Mouse (Mus musculus): ENCODE data around the gene Cblc.

Gene Cblc

GRCm38 (mm10) chr7:19796697-19797588, at the start of gene Cblc:
Cblc (minus strand) TSS chr7:19796809.
- DNase-seq: peak; percentile 93

GRCm38 (mm10) chr7:19844521-19845171, 48.0 kb upstream of the Cblc start:
- no peak for DNase-seq

GRCm38 (mm10) chr7:19843561-19843960, 47.0 kb upstream of the Cblc start:
- DNase-seq: peak; percentile 77

GRCm38 (mm10) chr7:19842885-19843504, 46.4 kb upstream of the Cblc start:
- DNase-seq: peak; percentile 89

GRCm38 (mm10) chr7:19841686-19842413, 45.2 kb upstream of the Cblc start:
- peak; percentile 64 for DNase-seq

- no peak for DNase-seq
Observed at GRCm38 (mm10) chr7:19840936-19841335, 44.3 kb upstream of the Cblc start.

GRCm38 (mm10) chr7:19840371-19840770, 43.8 kb upstream of the Cblc start:
- no peak for DNase-seq

GRCm38 (mm10) chr7:19836843-19837242, 40.2 kb upstream of the Cblc start:
- no peak for DNase-seq

- no peak for DNase-seq
Observed at GRCm38 (mm10) chr7:19834055-19834454, 37.4 kb upstream of the Cblc start.

GRCm38 (mm10) chr7:19831837-19832236, 35.2 kb upstream of the Cblc start:
- DNase-seq: no peak

GRCm38 (mm10) chr7:19830682-19831156, 34.1 kb upstream of the Cblc start:
- DNase-seq: peak; percentile 97

- no peak for DNase-seq
Observed at GRCm38 (mm10) chr7:19829694-19830093, 33.1 kb upstream of the Cblc start.

GRCm38 (mm10) chr7:19826756-19827155, 30.1 kb upstream of the Cblc start:
- DNase-seq: no peak

- DNase-seq: peak; percentile 90
Observed at GRCm38 (mm10) chr7:19824182-19824973, 27.8 kb upstream of the Cblc start.

GRCm38 (mm10) chr7:19823256-19824181, 26.9 kb upstream of the Cblc start:
- DNase-seq: no peak

GRCm38 (mm10) chr7:19822604-19823058, 26.0 kb upstream of the Cblc start, which contains the start of gene Bcl3:
Bcl3 (minus strand) TSS chr7:19822770.
- DNase-seq: peak; percentile 57

GRCm38 (mm10) chr7:19822193-19822592, 25.6 kb upstream of the Cblc start:
- DNase-seq: no peak

GRCm38 (mm10) chr7:19821633-19822032, 25.0 kb upstream of the Cblc start:
- DNase-seq: no peak

GRCm38 (mm10) chr7:19820347-19821048, 23.9 kb upstream of the Cblc start:
- no peak for DNase-seq

GRCm38 (mm10) chr7:19818875-19819274, 22.3 kb upstream of the Cblc start:
- DNase-seq: no peak

Measured in kidney, adult 11 months (tissue).